Mouse (Mus musculus): ENCODE results near the gene Otud7b.

The Otud7b gene

GRCm38 (mm10) chr3:96104261-96105065 lies at the start of gene Otud7b:
TSS of gene Otud7b (plus strand) at chr3:96104527.
- peak; percentile 86 for DNase-seq

GRCm38 (mm10) chr3:96055294-96055693 lies 49.0 kb upstream of the Otud7b start:
- DNase-seq, result no peak

- no peak for DNase-seq
Observed at GRCm38 (mm10) chr3:96056031-96056430, 48.3 kb upstream of the Otud7b start.

- peak; percentile 92 for DNase-seq
Observed at GRCm38 (mm10) chr3:96057747-96058204, 46.6 kb upstream of the Otud7b start.

- DNase-seq, result peak; percentile 78
Observed at GRCm38 (mm10) chr3:96058231-96058896, 46.0 kb upstream of the Otud7b start, which contains the start of gene Vps45. TSS of gene Vps45 (minus strand) at chr3:96058466.

- DNase-seq, result no peak
Observed at GRCm38 (mm10) chr3:96060146-96060545, 44.2 kb upstream of the Otud7b start.

GRCm38 (mm10) chr3:96063299-96063698 lies 41.0 kb upstream of the Otud7b start:
- DNase-seq, result no peak

GRCm38 (mm10) chr3:96064217-96064616 lies 40.1 kb upstream of the Otud7b start:
- no peak for DNase-seq

- DNase-seq, result no peak
Observed at GRCm38 (mm10) chr3:96065147-96065546, 39.2 kb upstream of the Otud7b start.

- DNase-seq, result peak; percentile 83
Observed at GRCm38 (mm10) chr3:96065754-96066375, 38.5 kb upstream of the Otud7b start.

- DNase-seq, result no peak
Observed at GRCm38 (mm10) chr3:96066741-96067140, 37.6 kb upstream of the Otud7b start.

- DNase-seq, result no peak
Observed at GRCm38 (mm10) chr3:96069046-96069445, 35.3 kb upstream of the Otud7b start.

- DNase-seq, result no peak
Observed at GRCm38 (mm10) chr3:96069542-96069941, 34.8 kb upstream of the Otud7b start.

GRCm38 (mm10) chr3:96070241-96070640 lies 34.1 kb upstream of the Otud7b start:
- DNase-seq, result no peak

GRCm38 (mm10) chr3:96072921-96073486 lies 31.3 kb upstream of the Otud7b start:
- no peak for DNase-seq

GRCm38 (mm10) chr3:96078066-96078465 lies 26.3 kb upstream of the Otud7b start:
- DNase-seq, result no peak

GRCm38 (mm10) chr3:96078711-96079110 lies 25.6 kb upstream of the Otud7b start:
- no peak for DNase-seq

- DNase-seq, result peak; percentile 40
Observed at GRCm38 (mm10) chr3:96081006-96081405, 23.3 kb upstream of the Otud7b start.

- DNase-seq, result no peak
Observed at GRCm38 (mm10) chr3:96081650-96082049, 22.7 kb upstream of the Otud7b start.

- no peak for DNase-seq
Observed at GRCm38 (mm10) chr3:96082100-96082499, 22.2 kb upstream of the Otud7b start.

- no peak for DNase-seq
Observed at GRCm38 (mm10) chr3:96082714-96083508, 21.4 kb upstream of the Otud7b start.

- DNase-seq, result no peak
Observed at GRCm38 (mm10) chr3:96084146-96084755, 20.1 kb upstream of the Otud7b start.

Data from kidney, adult 9 months (tissue).